Comparison of ENCODE assay signal across 27 mouse cellular contexts in the genomic region with DNA sequence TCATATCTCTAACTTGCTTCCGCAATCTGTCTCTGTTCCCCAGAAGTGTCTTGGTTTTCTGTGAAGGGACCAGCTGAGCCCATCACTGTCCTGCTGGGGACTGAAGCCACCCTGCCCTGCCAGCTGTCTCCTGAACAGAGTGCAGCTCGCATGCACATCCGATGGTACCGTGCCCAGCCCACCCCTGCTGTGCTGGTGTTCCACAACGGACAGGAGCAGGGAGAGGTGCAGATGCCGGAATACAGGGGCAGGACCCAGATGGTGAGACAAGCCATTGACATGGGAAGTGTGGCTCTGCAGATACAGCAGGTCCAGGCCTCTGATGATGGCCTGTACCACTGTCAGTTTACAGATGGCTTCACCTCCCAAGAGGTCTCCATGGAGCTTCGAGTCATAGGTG. TPM values are rescaled to one million over a fixed set of nuclear protein-coding genes. Genes with fewer than 3 reads are reported as not detected.
DNase-seq lines count a peak whose midpoint lies in the region; ATAC-seq and TF ChIP-seq lines count a peak whose summit lies in the region.
"Had no signal": no experiment of that assay in that cellular context is flagged by ENCODE, and none has a peak within 500 bp of the region (broad histone marks: within the 10 kb centered on the region; RNA-seq: fewer than 3 reads in every experiment).

No protein-coding gene starts in this region.

- H3K27me3 ChIP-seq in heart, embryonic 12.5 days (replicated peaks) = peaks cover 11% of the 10 kb centered on the region; the same call in 1 of the 2 replicates
- H3K27me3 ChIP-seq in megakaryocyte, embryonic 14.5 days (replicated peaks) = peaks cover 32% of the 10 kb centered on the region
- H3K27me3 ChIP-seq in MEL (ENCODE audit: control insufficient read depth in 1 of 2, insufficient read depth in 2 of 2, low read length in 2 of 2) = no peaks in the 10 kb centered on the region
- H3K27me3 ChIP-seq in small intestine, adult 2 months (ENCODE audit: control insufficient read depth, insufficient read depth, low read length) = no peaks in the 10 kb centered on the region
- H3K27me3 ChIP-seq: embryonic facial prominence, embryonic 12.5 days; forebrain, embryonic 13.5 days; forebrain, embryonic 15.5 days had no signal

- H3K4me3 ChIP-seq in heart, embryonic 12.5 days = no peak overlapping the region
- H3K4me3 ChIP-seq in megakaryocyte, embryonic 14.5 days (replicated peaks) = peak overlapping the region; percentile 53
- H3K4me3 ChIP-seq in MEL (ENCODE audit: control insufficient read depth in 1 of 2, insufficient read depth in 1 of 2, low read depth in 2 of 2, low read length in 2 of 2) = no peak overlapping the region
- H3K4me3 ChIP-seq in small intestine, adult 2 months (ENCODE audit: low read depth, low read length) = 0 out of 2 replicates have a peak overlapping the region, but pooled peaks have one; percentile 2
- H3K4me3 ChIP-seq: embryonic facial prominence, embryonic 10.5 days; embryonic facial prominence, embryonic 12.5 days; forebrain, embryonic 13.5 days; forebrain, embryonic 15.5 days had no signal

- H3K4me1 ChIP-seq in heart, embryonic 12.5 days (replicated peaks) = no peaks in the 10 kb centered on the region
- peaks cover 3% of the 10 kb centered on the region; the same call in 1 of the 2 replicates for H3K4me1 ChIP-seq in megakaryocyte, embryonic 14.5 days
- H3K4me1 ChIP-seq in MEL (ENCODE audit: control insufficient read depth in 1 of 2, insufficient read depth in 2 of 2, low read length in 2 of 2) = no peaks in the 10 kb centered on the region
- peaks cover 4% of the 10 kb centered on the region for H3K4me1 ChIP-seq in small intestine, adult 2 months (ENCODE audit: control insufficient read depth, insufficient read depth, insufficient read length, low read length)
- H3K4me1 ChIP-seq: embryonic facial prominence, embryonic 10.5 days; embryonic facial prominence, embryonic 12.5 days; forebrain, embryonic 15.5 days had no signal

- no peaks in the 10 kb centered on the region for H3K9me3 ChIP-seq in heart, embryonic 12.5 days (replicated peaks)
- H3K9me3 ChIP-seq in megakaryocyte, embryonic 14.5 days = peaks cover 3% of the 10 kb centered on the region; the same call in 1 of the 2 replicates
- no peaks in the 10 kb centered on the region for H3K9me3 ChIP-seq in MEL (replicated peaks; ENCODE audit: insufficient read depth, low read length)
- H3K9me3 ChIP-seq: embryonic facial prominence, embryonic 10.5 days; embryonic facial prominence, embryonic 12.5 days; forebrain, embryonic 13.5 days; forebrain, embryonic 15.5 days had no signal

- no peak overlapping the region for H3K27ac ChIP-seq in heart, embryonic 12.5 days (ENCODE audit: poor library complexity, severe bottlenecking)
- no peak overlapping the region for H3K27ac ChIP-seq in MEL (ENCODE audit: control insufficient read depth, low read depth, low read length)
- no peak overlapping the region for H3K27ac ChIP-seq in small intestine, adult 2 months (ENCODE audit: insufficient read depth, low read depth, low read length)
- H3K27ac ChIP-seq: embryonic facial prominence, embryonic 10.5 days; embryonic facial prominence, embryonic 12.5 days; forebrain, embryonic 13.5 days; forebrain, embryonic 15.5 days had no signal

- no peak for TF ChIP-seq EP300 in MEL (IDR thresholded peaks at IDR 0.05; ENCODE audit: low read depth in 1 of 2, low read length in 2 of 2)

- no peak for TF ChIP-seq POLR2A in MEL (IDR thresholded peaks at IDR 0.05; ENCODE audit: control insufficient read depth in 1 of 2, insufficient read depth in 1 of 2, low read depth in 1 of 2, low read length in 2 of 2, poor library complexity in 1 of 2)
- no peak for TF ChIP-seq POLR2A in small intestine, adult 2 months (IDR thresholded peaks at IDR 0.05; ENCODE audit: low read depth, low read length)

- no peak overlapping the region for H3K4me2 ChIP-seq in heart, embryonic 12.5 days
- H3K4me2 ChIP-seq: embryonic facial prominence, embryonic 12.5 days; forebrain, embryonic 13.5 days; forebrain, embryonic 15.5 days had no signal

- DNase-seq in heart, adult 11 months = peak; percentile 70
- DNase-seq in MEL (ENCODE audit: low read depth, low spot score) = no peak
- DNase-seq in ovary, adult 18-20 months (ENCODE audit: low spot score) = no peak
- DNase-seq: adrenal gland, adult 8-10 months; adrenal gland, postnatal 14 days; adrenal gland, postnatal 36 days; cerebellum, adult 11-12 months; cerebellum, adult 2 months; cerebellum, adult 9-10 months; cerebellum, postnatal 25 days; forebrain, postnatal 0 days had no signal

- 75% methylated on average over 7 of the region's 7 CpGs for WGBS in heart, embryonic 12.5 days
- 89% methylated on average over 7 of the region's 7 CpGs for WGBS in small intestine, adult 2 months

- TF ChIP-seq CTCF in MEL (IDR thresholded peaks at IDR 0.05 in 2 of 3, conservative IDR thresholded peaks at IDR 0.05 in 1 of 3; ENCODE audit: control insufficient read depth in 1 of 3, insufficient read depth in 1 of 3, low read depth in 2 of 3, low read length in 3 of 3, poor library complexity in 1 of 3, severe bottlenecking in 1 of 3) = no peak
- TF ChIP-seq CTCF in small intestine, adult 2 months (IDR thresholded peaks at IDR 0.05; ENCODE audit: extremely low read depth, insufficient read length, insufficient replicate concordance, low read depth, low read length) = no peak

- no peak for TF ChIP-seq RAD21 in MEL (IDR thresholded peaks at IDR 0.05; ENCODE audit: low read depth, low read length)

- no peaks in the 10 kb centered on the region for H3K36me3 ChIP-seq in heart, embryonic 12.5 days
- H3K36me3 ChIP-seq in megakaryocyte, embryonic 14.5 days (replicated peaks; ENCODE audit: low read length) = no peaks in the 10 kb centered on the region
- no peaks in the 10 kb centered on the region for H3K36me3 ChIP-seq in MEL (ENCODE audit: control insufficient read depth in 1 of 2, insufficient read depth in 2 of 2, low read length in 2 of 2)
- H3K36me3 ChIP-seq in small intestine, adult 2 months (ENCODE audit: control insufficient read depth, insufficient read depth, low read length) = peaks cover 40% of the 10 kb centered on the region
- H3K36me3 ChIP-seq: embryonic facial prominence, embryonic 10.5 days; embryonic facial prominence, embryonic 12.5 days; forebrain, embryonic 15.5 days had no signal

- H3K9ac ChIP-seq in heart, embryonic 12.5 days = no peak overlapping the region
- no peak overlapping the region for H3K9ac ChIP-seq in MEL (ENCODE audit: control insufficient read depth, low read depth, low read length, poor library complexity, severe bottlenecking)
- H3K9ac ChIP-seq: embryonic facial prominence, embryonic 12.5 days; forebrain, embryonic 13.5 days; forebrain, embryonic 15.5 days; forebrain, postnatal 0 days had no signal

- H3K79me2 ChIP-seq in MEL (ENCODE audit: control insufficient read depth, insufficient read depth, low read length, poor library complexity) = no peaks in the 10 kb centered on the region

- ATAC-seq in heart, embryonic 12.5 days (ENCODE audit: insufficient number of reproducible peaks, low FRiP score) = no peak
- ATAC-seq in megakaryocyte, adult 5-6 weeks (ENCODE audit: poor library complexity, severe bottlenecking) = no peak
- ATAC-seq: activated CD4-positive, CD25-positive, alpha-beta regulatory T cell, adult 4 months; forebrain, embryonic 13.5 days; forebrain, embryonic 15.5 days; forebrain, postnatal 0 days; Patski had no signal

TF ChIP-seq in MEL, 35 proteins besides CTCF, POLR2A, EP300 and RAD21 (continues in another document):
- TF ChIP-seq MAZ (IDR thresholded peaks at IDR 0.05; ENCODE audit: low read depth, low read length) = no peak
- TF ChIP-seq TAL1 (IDR thresholded peaks at IDR 0.05; ENCODE audit: low read length) = 0 out of 2 replicates have a peak, but pooled peaks have one; percentile 28
- no peak for TF ChIP-seq MAFK (IDR thresholded peaks at IDR 0.05; ENCODE audit: borderline replicate concordance, low read depth, low read length)

RNA-seq across cellular contexts. Expression of gene Btnl1, which starts 2.5 kb away (rescaled TPM):
- polyA plus RNA-seq in heart, embryonic 12.5 days (2016; fragmentation: Nextera tagmentation; extraction: Ambion mirVana) = not detected in 2 replicates
- not detected in 2 replicates for polyA plus RNA-seq in megakaryocyte, embryonic 14.5 days (2012; ENCODE audit: insufficient read depth, low replicate concordance)
- not detected in 2 replicates for total RNA-seq in megakaryocyte, adult 5-6 weeks (2015)
- total RNA-seq in megakaryocyte, adult 5-6 weeks (2017) = not detected in 2 replicates
- not detected in 2 replicates for total RNA-seq in MEL (2012; rRNA removed)
- polyA plus RNA-seq in MEL (2012; ENCODE audit: insufficient read depth in 1 of 2, insufficient read length in 2 of 2, low read depth in 1 of 2, low replicate concordance in 2 of 2, missing spikeins in 1 of 2) = under 1 TPM in 1 of 2 experiments, not detected in 1; 0.17 TPM
- 78.7 and 178 TPM in 2 replicates for polyA plus RNA-seq in small intestine, adult 2 months (2012; rRNA removed)
- total RNA-seq: adrenal gland, adult 18-20 months; adrenal gland, adult 8-10 months; adrenal gland, postnatal 14 days; adrenal gland, postnatal 36 days; ES-E14; forebrain, postnatal 0 days had no signal
- polyA plus RNA-seq: activated CD4-positive, CD25-positive, alpha-beta regulatory T cell, adult 4 months; C2C12; cerebellum, adult 2 months; cortical plate, adult 2 months; embryonic facial prominence, embryonic 10.5 days; embryonic facial prominence, embryonic 12.5 days; embryonic facial prominence, embryonic 14.5 days; forebrain, embryonic 11.5 days; forebrain, embryonic 13.5 days; forebrain, embryonic 15.5 days; forebrain, postnatal 0 days; Patski had no signal

RNA-seq across cellular contexts. Expression of gene BC051142, which starts 19.2 kb away (rescaled TPM):
- polyA plus RNA-seq in heart, embryonic 12.5 days (2016; fragmentation: Nextera tagmentation; extraction: Ambion mirVana) = not detected in 2 replicates
- not detected in 2 replicates for polyA plus RNA-seq in megakaryocyte, embryonic 14.5 days (2012; ENCODE audit: insufficient read depth, low replicate concordance)
- not detected in 2 replicates for total RNA-seq in megakaryocyte, adult 5-6 weeks (2015)
- total RNA-seq in megakaryocyte, adult 5-6 weeks (2017) = 0.29 and 3.8 TPM in 2 replicates
- total RNA-seq in MEL (2012; rRNA removed) = not detected in 2 replicates
- polyA plus RNA-seq in MEL (2012; ENCODE audit: insufficient read depth in 1 of 2, insufficient read length in 2 of 2, low read depth in 1 of 2, low replicate concordance in 2 of 2, missing spikeins in 1 of 2) = under 1 TPM in 1 of 2 experiments, not detected in 1; 0.06 TPM
- polyA plus RNA-seq in small intestine, adult 2 months (2012; rRNA removed) = not detected in 2 replicates
- total RNA-seq: ES-E14 had no signal
- polyA plus RNA-seq: C2C12, Patski had no signal

RNA-seq across cellular contexts. Expression of gene Btnl2, which starts 24.8 kb away (rescaled TPM):
- polyA plus RNA-seq in heart, embryonic 12.5 days (2016; fragmentation: Nextera tagmentation; extraction: Ambion mirVana) = 0.09 TPM in 1 of 2 replicates, not detected in the other
- polyA plus RNA-seq in megakaryocyte, embryonic 14.5 days (2012; ENCODE audit: insufficient read depth, low replicate concordance) = not detected in 2 replicates
- 0.09 TPM in 1 of 2 replicates, not detected in the other for total RNA-seq in megakaryocyte, adult 5-6 weeks (2015)
- 0.33 TPM in 1 of 2 replicates, not detected in the other for total RNA-seq in megakaryocyte, adult 5-6 weeks (2017)
- not detected in 2 replicates for total RNA-seq in MEL (2012; rRNA removed)
- polyA plus RNA-seq in MEL (2012; ENCODE audit: insufficient read depth in 1 of 2, insufficient read length in 2 of 2, low read depth in 1 of 2, low replicate concordance in 2 of 2, missing spikeins in 1 of 2) = not detected
- polyA plus RNA-seq in small intestine, adult 2 months (2012; rRNA removed) = 43.4 and 105 TPM in 2 replicates
- total RNA-seq: ES-E14; forebrain, postnatal 0 days had no signal
- polyA plus RNA-seq: C2C12; cerebellum, adult 2 months; cortical plate, adult 2 months; embryonic facial prominence, embryonic 10.5 days; embryonic facial prominence, embryonic 12.5 days; embryonic facial prominence, embryonic 14.5 days; forebrain, embryonic 11.5 days; forebrain, embryonic 13.5 days; forebrain, postnatal 0 days; Patski had no signal

RNA-seq across cellular contexts. Expression of gene H2-Eb2, which starts 54.0 kb away (rescaled TPM):
- not detected in 2 replicates for polyA plus RNA-seq in heart, embryonic 12.5 days (2016; fragmentation: Nextera tagmentation; extraction: Ambion mirVana)
- polyA plus RNA-seq in megakaryocyte, embryonic 14.5 days (2012; ENCODE audit: insufficient read depth, low replicate concordance) = not detected in 2 replicates
- 0.07 and 0.25 TPM in 2 replicates for total RNA-seq in megakaryocyte, adult 5-6 weeks (2015)
- not detected in 2 replicates for total RNA-seq in megakaryocyte, adult 5-6 weeks (2017)
- total RNA-seq in MEL (2012; rRNA removed) = not detected in 2 replicates
- not detected for polyA plus RNA-seq in MEL (2012; ENCODE audit: insufficient read depth in 1 of 2, insufficient read length in 2 of 2, low read depth in 1 of 2, low replicate concordance in 2 of 2, missing spikeins in 1 of 2)
- 0.44 and 1.2 TPM in 2 replicates for polyA plus RNA-seq in small intestine, adult 2 months (2012; rRNA removed)
- total RNA-seq: adrenal gland, adult 18-20 months; adrenal gland, adult 8-10 months; adrenal gland, postnatal 14 days; adrenal gland, postnatal 36 days; ES-E14; forebrain, postnatal 0 days had no signal
- polyA plus RNA-seq: C2C12; cortical plate, adult 2 months; embryonic facial prominence, embryonic 10.5 days; embryonic facial prominence, embryonic 12.5 days; embryonic facial prominence, embryonic 14.5 days; forebrain, embryonic 11.5 days; forebrain, embryonic 13.5 days; Patski had no signal

Comparison
In these comparisons a context has a peak if more than half of its experiments do, and no peak if none do; other contexts are left out.
1. H3K4me3 ChIP-seq: peak in megakaryocyte, embryonic 14.5 days (single experiment) and small intestine, adult 2 months (single experiment); none in heart, embryonic 12.5 days (single experiment) and MEL (0 of 2).
2. RNA of gene Btnl1, which starts 2.5 kb away (polyA plus RNA-seq): 78.7 to 178 TPM in small intestine, adult 2 months; 0.17 TPM in MEL, not detected in heart, embryonic 12.5 days and not detected in megakaryocyte, embryonic 14.5 days; every median in the first group is over 10 times any median in the second.
3. RNA of gene Btnl2, which starts 24.8 kb away (polyA plus RNA-seq): 43.4 to 105 TPM in small intestine, adult 2 months; 0.09 TPM in heart, embryonic 12.5 days, not detected in MEL and not detected in megakaryocyte, embryonic 14.5 days; every median in the first group is over 10 times any median in the second.